Mouse (Mus musculus) olfactory bulb, adult 2 months (tissue): Measurements from ENCODE around the gene 4930402H24Rik.

ENCODE experiments used
- CTCF ChIP-seq: fragments of 200-500 bp; IDR thresholded peaks from 2 replicates; pipeline ENCODE4 v1.5.1; 2012; ENCODE audit warnings: low read depth, mild to moderate bottlenecking, low read length, moderate library complexity; ENCODE audit not compliant: insufficient read depth
- POLR2A ChIP-seq: fragments of 200-500 bp; IDR thresholded peaks from 2 replicates; pipeline ENCODE4 v1.6.1; 2012; ENCODE audit warnings: mild to moderate bottlenecking, low read depth, low read length, moderate library complexity; ENCODE audit not compliant: insufficient read depth

- TF ChIP-seq CTCF, result no peak
- no peak for TF ChIP-seq POLR2A
These were observed 125.4 kb downstream of the 4930402H24Rik start for GRCm38 (mm10) chr2:130780615-130781303.
